Mouse (Mus musculus) C2C12 (cell line): ENCODE data around the gene Creb1. TPM values are rescaled to one million over a fixed set of nuclear protein-coding genes. Genes with fewer than 3 reads are reported as not detected.

Experiments used
- H3K27me3 ChIP-seq: one replicate; pipeline ENCODE4 v1.6.1; 2011; ENCODE audit not compliant: control insufficient read depth, insufficient read depth, insufficient read length
- H3K36me3 ChIP-seq: one replicate; pipeline ENCODE4 v1.6.1; 2011; ENCODE audit not compliant: control insufficient read depth, insufficient read depth
- H3K4me3 ChIP-seq: one replicate; pipeline ENCODE4 v1.5.1; 2011; ENCODE audit warnings: mild to moderate bottlenecking, control low read depth; ENCODE audit not compliant: poor library complexity, insufficient read depth, severe bottlenecking
- H3K79me2 ChIP-seq: one replicate; pipeline ENCODE4 v1.6.1; 2011; ENCODE audit not compliant: control insufficient read depth, insufficient read depth
- H3K79me3 ChIP-seq: one replicate; pipeline ENCODE4 v1.6.1; 2011; ENCODE audit warnings: low read depth, control low read depth
- H3ac ChIP-seq: one replicate; pipeline ENCODE3; 2011; ENCODE audit warnings: low read depth; ENCODE audit not compliant: control insufficient read depth, insufficient read length
- CEBPB ChIP-seq: IDR thresholded peaks from one replicate; pipeline ENCODE4 v1.6.1; 2011; ENCODE audit warnings: low read depth, mild to moderate bottlenecking, control low read depth, moderate library complexity
- CTCF ChIP-seq: IDR thresholded peaks from one replicate; pipeline ENCODE4 v1.5.1; 2011; ENCODE audit not compliant: control insufficient read depth, insufficient read depth, insufficient read length
- FOSL1 ChIP-seq: IDR thresholded peaks from one replicate; pipeline ENCODE4 v1.8.0; 2011; ENCODE audit warnings: mild to moderate bottlenecking, low read length; ENCODE audit not compliant: poor library complexity, insufficient read depth, severe bottlenecking
- MAX ChIP-seq: IDR thresholded peaks from one replicate; pipeline ENCODE4 v1.6.1; 2011; ENCODE audit warnings: mild to moderate bottlenecking, control low read depth
- MYOD1 ChIP-seq: IDR thresholded peaks from one replicate; pipeline ENCODE4 v1.6.1; 2011; ENCODE audit warnings: low read depth; ENCODE audit not compliant: control insufficient read depth, insufficient read length
- MYOG ChIP-seq: IDR thresholded peaks from one replicate; pipeline ENCODE4 v1.6.1; 2011; ENCODE audit not compliant: control insufficient read depth, insufficient read length; ENCODE audit errors: extremely low read depth
- USF1 ChIP-seq: IDR thresholded peaks from one replicate; pipeline ENCODE4 v1.6.1; 2011; ENCODE audit warnings: low read depth, mild to moderate bottlenecking, control low read depth, moderate library complexity
- polyA plus RNA-seq: library from polyadenylated mRNA; unstranded; fragments of >200 nt; fragmentation: generic; extraction: Trizol; gene quantifications from one replicate; pipeline ENCODE4 v1.2.1, GENCODE M21; 2012; ENCODE audit warnings: missing spikeins

Creb1 gene
- polyA plus RNA-seq, 1 experiment, result 11.2 TPM

GRCm38 (mm10) chr1:64532067-64532523 is 350 bp upstream of the Creb1 start:
- peaks cover 10% of the 10 kb centered on the region for H3K36me3 ChIP-seq
- no peak for TF ChIP-seq FOSL1
- TF ChIP-seq CTCF, result no peak
- peak; percentile 9 for TF ChIP-seq MAX
- H3K27me3 ChIP-seq, result no peaks in the 10 kb centered on the region
- peaks cover 61% of the 10 kb centered on the region for H3K79me2 ChIP-seq
- H3K79me3 ChIP-seq, result peaks cover 42% of the 10 kb centered on the region
- H3K4me3 ChIP-seq, result peak overlapping the region; percentile 92
- H3ac ChIP-seq, result peak overlapping the region; percentile 83

DNA sequence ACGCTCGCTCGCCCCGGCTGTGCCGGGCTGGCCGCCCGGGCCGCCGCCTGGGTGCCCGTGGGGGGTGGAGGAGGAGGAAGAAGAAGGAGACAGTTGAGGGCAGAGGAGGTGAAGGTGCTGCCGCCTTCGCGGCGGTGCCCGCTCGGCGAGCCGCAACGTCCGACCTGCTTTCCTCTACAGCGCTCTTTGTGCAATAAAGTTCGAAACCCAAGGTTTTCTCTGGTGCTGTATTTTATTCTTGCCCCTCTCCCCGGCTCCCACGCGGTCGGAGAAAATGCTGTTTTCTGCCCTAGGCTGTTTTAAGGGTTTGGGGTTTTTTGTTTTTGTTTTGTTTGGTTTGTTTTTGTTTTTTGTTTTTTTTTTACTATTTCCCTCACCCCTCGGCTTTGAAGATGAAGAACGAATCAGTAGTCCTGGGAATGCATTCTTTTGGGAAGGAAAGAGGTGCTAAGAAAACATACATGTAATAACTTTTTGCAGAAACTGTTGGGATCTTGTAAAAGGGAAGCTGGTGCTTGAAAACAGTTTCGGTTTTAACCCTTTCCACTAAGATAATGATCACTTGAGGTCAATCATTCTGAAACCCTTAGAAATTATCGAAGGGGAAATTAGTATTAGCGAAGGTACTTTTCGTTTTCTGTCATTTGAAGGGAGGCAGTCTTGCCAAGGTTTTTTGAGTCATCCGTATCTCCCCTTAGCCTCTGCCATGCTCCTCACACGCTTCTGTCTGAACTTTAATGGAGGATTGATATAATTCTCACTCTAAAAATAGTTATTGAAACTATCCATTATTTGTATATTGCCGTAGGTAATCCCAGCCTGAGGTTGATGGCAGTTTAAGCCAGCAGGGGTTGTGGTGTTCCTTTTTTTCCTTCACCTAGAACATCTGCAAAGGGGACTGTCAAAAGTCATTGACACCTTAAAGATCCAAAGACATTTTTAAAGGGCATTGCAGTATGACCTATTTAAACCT is 1.3 kb downstream of the Creb1 start:
- Histone ChIP-seq H3K36me3 (peaks cover 10% of the 10 kb centered on the region), H3K79me2 (peaks cover 78% of the 10 kb centered on the region), H3K27me3 (no peaks in the 10 kb centered on the region), H3K79me3 (peaks cover 58% of the 10 kb centered on the region), H3K4me3 (peak overlapping the region; percentile 92), H3ac (peak overlapping the region; percentile 92)
- TF ChIP-seq FOSL1 (no peak), CEBPB (no peak), MYOG (no peak), CTCF (no peak), MYOD1 (no peak), MAX (no peak), USF1 (no peak)

DNA sequence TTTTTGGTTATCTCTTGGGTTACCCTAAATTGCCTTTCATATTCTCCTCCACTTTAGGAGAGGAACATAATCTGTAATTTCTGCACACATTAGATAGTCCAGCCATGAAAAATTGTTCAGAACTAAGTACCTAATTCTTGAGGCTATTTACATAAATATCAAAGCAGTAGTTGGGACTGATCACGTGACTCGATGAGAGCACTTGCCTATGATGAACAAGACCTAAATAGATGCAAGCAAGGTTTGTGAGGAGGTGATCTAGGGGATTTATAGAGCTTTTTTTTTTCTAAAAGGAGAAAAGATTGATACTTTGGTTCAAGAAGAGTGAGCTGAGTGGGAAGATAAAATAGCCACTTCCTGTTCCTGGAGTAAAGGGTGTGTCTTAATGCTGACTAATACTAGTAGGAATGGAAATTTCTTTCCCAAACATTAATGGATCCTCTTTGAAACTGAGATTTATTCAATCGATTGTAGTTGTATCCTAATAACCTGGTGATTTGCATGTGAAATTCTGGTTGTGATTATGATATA is 6.5 kb downstream of the Creb1 start:
- Histone ChIP-seq H3K36me3 (peaks cover 10% of the 10 kb centered on the region), H3ac (no peak overlapping the region), H3K4me3 (no peak overlapping the region), H3K79me2 (peaks cover 100% of the 10 kb centered on the region), H3K27me3 (no peaks in the 10 kb centered on the region), H3K79me3 (peaks cover 94% of the 10 kb centered on the region)
- TF ChIP-seq CTCF (no peak), MYOD1 (no peak), FOSL1 (no peak), USF1 (peak; percentile 67), MYOG (no peak)

DNA sequence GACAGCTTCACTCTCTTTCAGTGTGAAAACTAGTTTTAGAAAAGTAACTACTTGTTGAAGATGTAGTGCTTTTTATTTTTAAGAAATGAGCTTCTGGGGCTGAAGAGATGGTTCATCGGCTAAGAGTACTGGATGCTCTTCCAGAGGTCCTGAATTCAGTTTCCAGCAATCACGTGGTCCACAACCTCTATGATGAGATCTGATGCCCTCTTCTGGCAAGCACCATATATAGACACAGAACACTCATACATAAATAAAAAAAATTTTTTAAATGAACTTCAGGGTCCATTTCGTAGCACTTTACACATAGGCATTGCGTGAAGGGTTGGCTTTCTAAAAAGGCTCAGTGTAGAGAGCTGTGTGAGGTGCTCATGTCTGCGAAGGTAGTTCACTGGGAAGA is 11.3 kb downstream of the Creb1 start:
- peaks cover 72% of the 10 kb centered on the region for H3K79me3 ChIP-seq
- H3K27me3 ChIP-seq, result no peaks in the 10 kb centered on the region
- no peak overlapping the region for H3ac ChIP-seq
- no peak overlapping the region for H3K4me3 ChIP-seq
- TF ChIP-seq USF1, result peak; percentile 75
- TF ChIP-seq CTCF, result no peak
- peaks cover 100% of the 10 kb centered on the region for H3K79me2 ChIP-seq
- H3K36me3 ChIP-seq, result peaks cover 5% of the 10 kb centered on the region

- Histone ChIP-seq H3K27me3 (no peaks in the 10 kb centered on the region), H3K4me3 (no peak overlapping the region), H3ac (no peak overlapping the region), H3K79me3 (peaks cover 59% of the 10 kb centered on the region), H3K79me2 (peaks cover 98% of the 10 kb centered on the region), H3K36me3 (peaks cover 14% of the 10 kb centered on the region)
- TF ChIP-seq FOSL1, result no peak
- no peak for TF ChIP-seq MYOD1
- no peak for TF ChIP-seq CEBPB
- TF ChIP-seq MYOG, result no peak
- TF ChIP-seq USF1, result no peak
- TF ChIP-seq MAX, result no peak
- TF ChIP-seq CTCF, result no peak
Measured at GRCm38 (mm10) chr1:64546070-64546469, 13.6 kb downstream of the Creb1 start.

DNA sequence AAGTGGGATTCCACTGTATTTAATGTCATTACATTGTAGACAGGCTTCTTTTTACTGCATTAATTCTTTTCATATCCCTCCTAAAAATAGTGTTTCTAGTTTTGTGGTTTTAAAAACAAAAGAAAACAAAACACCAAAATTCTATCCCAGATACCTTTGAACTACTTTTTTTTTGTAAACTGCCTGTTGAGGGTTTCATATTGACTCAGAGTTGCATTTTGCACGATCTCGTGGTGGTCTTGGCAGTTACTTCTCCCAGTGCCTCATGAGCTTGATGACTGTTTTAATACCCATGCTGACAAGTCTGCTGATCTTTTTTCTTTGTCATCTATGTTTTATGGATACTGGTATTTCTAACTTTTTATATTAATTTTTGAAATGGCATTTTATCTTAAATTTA is 16.9 kb downstream of the Creb1 start:
- TF ChIP-seq CEBPB (no peak), MAX (no peak), USF1 (no peak), MYOD1 (no peak)
- Histone ChIP-seq H3K79me3 (peaks cover 29% of the 10 kb centered on the region), H3K4me3 (no peak overlapping the region), H3K36me3 (peaks cover 19% of the 10 kb centered on the region), H3K27me3 (no peaks in the 10 kb centered on the region), H3ac (no peak overlapping the region), H3K79me2 (peaks cover 88% of the 10 kb centered on the region)
